Mouse (Mus musculus): Measurements from ENCODE around the gene Hhat.

Gene Hhat

GRCm38 (mm10) chr1:192770495-192771331 lies at the start of gene Hhat:
Gene Hhat, minus strand, starts transcription at chr1:192771223.
- in situ Hi-C loops (cut with MboI, MseI), result loop anchor here in 1 of 2 experiments (25.0 kb wide), 1 partner anchor 1358 kb away; the partner anchor contains the start of gene Ppp2r5a

GRCm38 (mm10) chr1:192818334-192818733 lies 47.3 kb upstream of the Hhat start:
- in situ Hi-C loops (cut with MboI, MseI), result no loop called here

GRCm38 (mm10) chr1:192815789-192816188 lies 44.8 kb upstream of the Hhat start:
- in situ Hi-C loops (cut with MboI, MseI), result no loop called here

GRCm38 (mm10) chr1:192814700-192815099 lies 43.7 kb upstream of the Hhat start:
- in situ Hi-C loops (cut with MboI, MseI), result no loop called here

GRCm38 (mm10) chr1:192812758-192813157 lies 41.7 kb upstream of the Hhat start:
- in situ Hi-C loops (cut with MboI, MseI), result no loop called here

GRCm38 (mm10) chr1:192812290-192812689 lies 41.3 kb upstream of the Hhat start:
- in situ Hi-C loops (cut with MboI, MseI), result no loop called here

GRCm38 (mm10) chr1:192806168-192807157 lies 35.4 kb upstream of the Hhat start:
- in situ Hi-C loops (cut with MboI, MseI), result no loop called here

- in situ Hi-C loops (cut with MboI, MseI), result no loop called here
Measured at GRCm38 (mm10) chr1:192800338-192800737, 29.3 kb upstream of the Hhat start.

- in situ Hi-C loops (cut with MboI, MseI), result no loop called here
Measured at GRCm38 (mm10) chr1:192799165-192799991, 28.4 kb upstream of the Hhat start.

GRCm38 (mm10) chr1:192798212-192799164 lies 27.5 kb upstream of the Hhat start:
- in situ Hi-C loops (cut with MboI, MseI), result no loop called here

GRCm38 (mm10) chr1:192797011-192797274 lies 25.9 kb upstream of the Hhat start:
- in situ Hi-C loops (cut with MboI, MseI), result no loop called here

- in situ Hi-C loops (cut with MboI, MseI), result no loop called here
Measured at GRCm38 (mm10) chr1:192796201-192797010, 25.4 kb upstream of the Hhat start.

GRCm38 (mm10) chr1:192794957-192795745 lies 24.1 kb upstream of the Hhat start:
- in situ Hi-C loops (cut with MboI, MseI), result loop anchor here in 1 of 2 experiments (5.0 kb wide), 1 partner anchor 68 kb away; no protein-coding TSS in a partner anchor

- in situ Hi-C loops (cut with MboI, MseI), result loop anchor here in 1 of 2 experiments (5.0 kb wide), 1 partner anchor 65 kb away; no protein-coding TSS in a partner anchor
Measured at GRCm38 (mm10) chr1:192791897-192792361, 20.9 kb upstream of the Hhat start.

GRCm38 (mm10) chr1:192790442-192790841 lies 19.4 kb upstream of the Hhat start:
- in situ Hi-C loops (cut with MboI, MseI), result loop anchor here in 1 of 2 experiments (5.0 kb wide), 1 partner anchor 63 kb away; no protein-coding TSS in a partner anchor

- in situ Hi-C loops (cut with MboI, MseI), result loop anchor here in 1 of 2 experiments (5.0 kb wide), 1 partner anchor 63 kb away; no protein-coding TSS in a partner anchor
Measured at GRCm38 (mm10) chr1:192789828-192790227, 18.8 kb upstream of the Hhat start.

GRCm38 (mm10) chr1:192789111-192789522 lies 18.1 kb upstream of the Hhat start:
- in situ Hi-C loops (cut with MboI, MseI), result no loop called here

GRCm38 (mm10) chr1:192786194-192786593 lies 15.2 kb upstream of the Hhat start:
- in situ Hi-C loops (cut with MboI, MseI), result no loop called here

All from T-helper 17 cell (primary cell).